Mouse (Mus musculus) T-helper 17 cell (primary cell): ENCODE data around the gene Ifrd2.
"Not testable (repeated sequence)": the region's sequence is repeated elsewhere in the genome, so short reads cannot be mapped to it uniquely, and the experiment has no call there.

Experiments used
- in situ Hi-C, 2 experiments: fragments of 300-600 bp; cut with MboI, MseI; formaldehyde crosslinking; loops; 1 replicate in 1 of 2; 2 replicates in 1 of 2; pipeline ENCODE4 v1.15.1; 2025; ENCODE audit warnings: high pct_unique_total_duplicates in 2 of 2

Ifrd2 gene

GRCm38 (mm10) chr9:107550491-107551116 is 36.8 kb upstream of the Ifrd2 start:
- in situ Hi-C loops, result loop anchor here (5.0 to 10.0 kb wide), 3 partner anchors 77 to 1504 kb away; partner anchors contain the start of genes Pcbp4 (in 1 of the 2) and Trex1 (in 1 of the 2)

- in situ Hi-C loops, result loop anchor here (5.0 to 10.0 kb wide), 3 partner anchors 76 to 1503 kb away; partner anchors contain the start of genes Pcbp4 (in 1 of the 2) and Trex1 (in 1 of the 2)
These were observed 36.1 kb upstream of the Ifrd2 start, which contains the start of gene Rassf1 for GRCm38 (mm10) chr9:107551117-107551889. TSS of gene Rassf1 (plus strand) at chr9:107551555.

- in situ Hi-C loops, result loop anchor here (5.0 to 10.0 kb wide), 3 partner anchors 75 to 1503 kb away; partner anchors contain the start of genes Pcbp4 (in 1 of the 2) and Trex1 (in 1 of the 2)
These were observed 35.5 kb upstream of the Ifrd2 start for GRCm38 (mm10) chr9:107551890-107552355.

GRCm38 (mm10) chr9:107552690-107553393 is 34.6 kb upstream of the Ifrd2 start:
- in situ Hi-C loops, result loop anchor here (5.0 to 10.0 kb wide), 3 partner anchors 74 to 1502 kb away; partner anchors contain the start of genes Pcbp4 (in 1 of the 2) and Trex1 (in 1 of the 2)

GRCm38 (mm10) chr9:107553541-107554318 is 33.7 kb upstream of the Ifrd2 start:
- in situ Hi-C loops, result loop anchor here (5.0 to 10.0 kb wide), 3 partner anchors 74 to 1501 kb away; partner anchors contain the start of genes Pcbp4 (in 1 of the 2) and Trex1 (in 1 of the 2)

- in situ Hi-C loops, result loop anchor here (5.0 to 10.0 kb wide), 3 partner anchors 73 to 1500 kb away; partner anchors contain the start of genes Pcbp4 (in 1 of the 2) and Trex1 (in 1 of the 2)
These were observed 33.1 kb upstream of the Ifrd2 start for GRCm38 (mm10) chr9:107554319-107554825.

GRCm38 (mm10) chr9:107555031-107555457 is 32.4 kb upstream of the Ifrd2 start:
- in situ Hi-C loops, result loop anchor here (10.0 kb wide), 2 partner anchors 1100 to 1500 kb away; partner anchors contain the start of genes Pcbp4 (in 1 of the 2) and Trex1 (in 1 of the 2)

- in situ Hi-C loops, result loop anchor here (10.0 kb wide), 2 partner anchors 1101 to 1499 kb away; partner anchors contain the start of genes Pcbp4 (in 1 of the 2) and Trex1 (in 1 of the 2)
These were observed 31.7 kb upstream of the Ifrd2 start for GRCm38 (mm10) chr9:107555701-107556100.

GRCm38 (mm10) chr9:107556346-107556745 is 31.1 kb upstream of the Ifrd2 start:
- in situ Hi-C loops, result loop anchor here (10.0 kb wide), 2 partner anchors 1102 to 1498 kb away; partner anchors contain the start of genes Pcbp4 (in 1 of the 2) and Trex1 (in 1 of the 2)

GRCm38 (mm10) chr9:107563029-107563581 is 24.3 kb upstream of the Ifrd2 start, which contains the start of gene Tusc2:
TSS of gene Tusc2 (plus strand) at chr9:107563255.
- in situ Hi-C loops, result no loop called here

GRCm38 (mm10) chr9:107565556-107565955 is 21.9 kb upstream of the Ifrd2 start:
- in situ Hi-C loops, result not testable (repeated sequence)

- in situ Hi-C loops, result no loop called here
These were observed 21.3 kb upstream of the Ifrd2 start for GRCm38 (mm10) chr9:107566041-107566709.

- in situ Hi-C loops, result no loop called here
These were observed 20.6 kb upstream of the Ifrd2 start for GRCm38 (mm10) chr9:107566855-107567254.

- in situ Hi-C loops, result no loop called here
These were observed 19.6 kb upstream of the Ifrd2 start, which contains the start of gene Hyal2 for GRCm38 (mm10) chr9:107567702-107568319. TSS of gene Hyal2 (plus strand) at chr9:107567945.

- in situ Hi-C loops, result no loop called here
These were observed 18.8 kb upstream of the Ifrd2 start for GRCm38 (mm10) chr9:107568331-107569261.

GRCm38 (mm10) chr9:107569270-107569669 is 18.2 kb upstream of the Ifrd2 start:
- in situ Hi-C loops, result no loop called here

- in situ Hi-C loops, result no loop called here
These were observed 17.4 kb upstream of the Ifrd2 start for GRCm38 (mm10) chr9:107570016-107570415.
